Mouse (Mus musculus) midbrain, embryonic 12.5 days (tissue): Measurements from ENCODE around the gene Gpsm3. TPM values are rescaled to one million over a fixed set of nuclear protein-coding genes. Genes with fewer than 3 reads are reported as not detected.

Experiments used
- ATAC-seq: fragments of 200-750 bp; cut with Nextera tagmentation; 2 replicates; pipeline ENCODE4 v1.8.0; 2017; ENCODE audit warnings: low read depth, moderate TSS enrichment, moderate library complexity; ENCODE audit not compliant: low FRiP score
- H3K27ac ChIP-seq: fragments of 300-500 bp; sonication (generic); replicated peaks from 2 replicates; pipeline ENCODE4 v1.5.1; 2016; ENCODE audit warnings: mild to moderate bottlenecking
- H3K27me3 ChIP-seq: fragments of 300-500 bp; sonication (generic); 2 replicates; pipeline ENCODE4 v1.6.1; 2016; ENCODE audit warnings: mild to moderate bottlenecking
- H3K36me3 ChIP-seq: fragments of 300-500 bp; sonication (generic); 2 replicates; pipeline ENCODE4 v1.6.1; 2016
- H3K4me1 ChIP-seq: fragments of 300-500 bp; sonication (generic); 2 replicates; pipeline ENCODE4 v1.6.1; 2016
- H3K4me2 ChIP-seq: fragments of 300-500 bp; sonication (generic); replicated peaks from 2 replicates; pipeline ENCODE4 v1.6.1; 2016; ENCODE audit warnings: mild to moderate bottlenecking, moderate library complexity
- H3K4me3 ChIP-seq: fragments of 300-500 bp; sonication (generic); 2 replicates; pipeline ENCODE4 v1.5.1; 2016; ENCODE audit warnings: mild to moderate bottlenecking
- H3K9ac ChIP-seq: fragments of 300-500 bp; sonication (generic); replicated peaks from 2 replicates; pipeline ENCODE4 v1.6.1; 2016; ENCODE audit warnings: mild to moderate bottlenecking, moderate library complexity
- H3K9me3 ChIP-seq: fragments of 300-500 bp; sonication (generic); 2 replicates; pipeline ENCODE4 v1.6.1; 2016; ENCODE audit warnings: mild to moderate bottlenecking
- WGBS: fragments of 180-500 bp; shearing (Covaris S2); methylation state at CpG from one replicate; pipeline ENCODE4 v1.1.7; 2016; 5-methylcytosine and 5-hydroxymethylcytosine counted together
- polyA plus RNA-seq: library from polyadenylated mRNA; unstranded; fragments of >200 nt; fragmentation: Nextera tagmentation; extraction: Ambion mirVana; gene quantifications from 2 replicates; pipeline ENCODE4 v1.2.1, GENCODE M21; 2016

The Gpsm3 gene
- polyA plus RNA-seq, 1 experiment from 2014 or later = 3.3 TPM

GRCm38 (mm10) chr17:34562595-34562994, 27.0 kb upstream of the Gpsm3 start:
- H3K36me3 ChIP-seq = no peaks in the 10 kb centered on the region
- no peak overlapping the region for H3K27ac ChIP-seq
- no peak overlapping the region for H3K4me2 ChIP-seq
- peaks cover 5% of the 10 kb centered on the region; the same call in 1 of the 2 replicates for H3K4me1 ChIP-seq
- no peak for ATAC-seq
- peaks cover 9% of the 10 kb centered on the region; the same call in 1 of the 2 replicates for H3K27me3 ChIP-seq
- no peak overlapping the region for H3K4me3 ChIP-seq
- no peak overlapping the region for H3K9ac ChIP-seq
- H3K9me3 ChIP-seq = no peaks in the 10 kb centered on the region
- 65% methylated on average over 3 of the region's 3 CpGs for WGBS

- H3K4me3 ChIP-seq = no peak overlapping the region
- H3K27me3 ChIP-seq = peaks cover 9% of the 10 kb centered on the region; the same call in 1 of the 2 replicates
- H3K4me1 ChIP-seq = peaks cover 5% of the 10 kb centered on the region; the same call in 1 of the 2 replicates
- H3K9me3 ChIP-seq = no peaks in the 10 kb centered on the region
- H3K27ac ChIP-seq = no peak overlapping the region
- ATAC-seq = no peak
- WGBS = 75% methylated on average over 11 of the region's 11 CpGs
- no peaks in the 10 kb centered on the region for H3K36me3 ChIP-seq
- H3K4me2 ChIP-seq = no peak overlapping the region
- no peak overlapping the region for H3K9ac ChIP-seq
Measured at GRCm38 (mm10) chr17:34563354-34563753, 26.3 kb upstream of the Gpsm3 start.

DNA sequence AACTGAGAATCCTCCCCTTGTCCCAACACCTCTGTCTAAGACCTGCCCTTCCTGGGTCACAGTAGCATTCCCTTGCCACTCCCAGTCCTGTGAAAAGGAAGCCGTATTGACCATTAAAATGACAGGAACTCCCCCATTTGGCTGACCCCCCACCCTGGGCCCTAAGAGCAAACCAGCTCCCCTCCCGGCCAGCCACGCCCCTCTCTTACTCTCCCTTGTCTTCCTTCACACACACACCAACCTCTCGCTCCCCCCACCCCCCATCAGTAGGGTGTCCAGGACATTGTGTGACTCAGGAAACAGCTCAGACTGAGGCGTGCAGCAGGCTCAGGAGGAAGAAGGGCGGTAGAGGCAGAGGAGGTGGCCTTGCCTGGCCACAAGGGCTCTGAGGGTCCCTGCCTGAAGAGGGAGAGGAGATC, 25.6 kb upstream of the Gpsm3 start, which contains the start of gene Notch4:
Gene Notch4 (plus strand): TSS at position 266 of the 419 bp plus-strand sequence.
- Histone ChIP-seq H3K27me3 (peaks cover 9% of the 10 kb centered on the region; the same call in 1 of the 2 replicates), H3K9me3 (no peaks in the 10 kb centered on the region), H3K4me1 (peaks cover 5% of the 10 kb centered on the region; the same call in 1 of the 2 replicates), H3K9ac (no peak within 1 kb of the TSS), H3K4me2 (no peak within 1 kb of the TSS), H3K27ac (no peak within 1 kb of the TSS), H3K4me3 (no peak within 1 kb of the TSS), H3K36me3 (no peaks in the 10 kb centered on the region)
- ATAC-seq = no peak
- 12% methylated on average over 6 of the region's 6 CpGs for WGBS

DNA sequence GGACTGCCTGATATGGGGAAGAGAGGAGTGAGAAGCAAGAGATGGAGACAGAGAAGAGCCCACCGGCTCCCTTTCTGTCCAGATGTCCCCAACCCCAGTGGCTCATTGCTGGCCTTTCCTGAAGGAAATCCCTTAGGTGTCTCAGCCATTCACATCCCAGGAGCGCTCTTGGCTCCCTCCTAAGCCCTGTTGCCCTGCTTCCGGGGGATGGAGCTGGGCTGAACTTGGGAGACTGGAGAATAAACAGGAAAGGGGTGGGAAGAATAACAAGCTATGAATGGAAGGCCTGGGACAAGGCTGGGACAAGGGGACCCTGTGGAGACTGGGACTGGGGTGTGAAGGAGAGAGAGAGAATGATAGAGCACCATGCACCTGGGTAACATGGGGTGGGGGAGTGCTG, 24.8 kb upstream of the Gpsm3 start:
- 55% methylated on average over 3 of the region's 3 CpGs for WGBS
- ATAC-seq = no peak
- Histone ChIP-seq H3K4me2 (no peak overlapping the region), H3K36me3 (no peaks in the 10 kb centered on the region), H3K4me3 (no peak overlapping the region), H3K27me3 (peaks cover 9% of the 10 kb centered on the region; the same call in 1 of the 2 replicates), H3K9me3 (no peaks in the 10 kb centered on the region), H3K9ac (no peak overlapping the region), H3K27ac (no peak overlapping the region), H3K4me1 (peaks cover 5% of the 10 kb centered on the region; the same call in 1 of the 2 replicates)

DNA sequence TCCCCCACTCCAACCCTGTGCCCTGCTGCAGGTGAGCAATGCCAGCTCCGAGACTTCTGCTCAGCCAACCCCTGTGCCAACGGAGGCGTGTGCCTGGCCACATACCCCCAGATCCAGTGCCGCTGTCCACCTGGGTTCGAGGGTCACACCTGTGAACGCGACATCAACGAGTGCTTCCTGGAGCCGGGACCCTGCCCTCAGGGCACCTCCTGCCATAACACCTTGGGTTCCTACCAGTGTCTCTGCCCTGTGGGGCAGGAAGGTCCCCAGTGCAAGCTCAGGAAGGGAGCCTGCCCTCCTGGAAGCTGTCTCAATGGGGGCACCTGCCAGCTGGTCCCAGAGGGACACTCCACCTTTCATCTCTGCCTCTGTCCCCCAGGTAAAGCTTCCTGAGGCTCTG, 22.3 kb upstream of the Gpsm3 start:
- H3K27ac ChIP-seq = no peak overlapping the region
- H3K27me3 ChIP-seq = peaks cover 9% of the 10 kb centered on the region; the same call in 1 of the 2 replicates
- H3K4me1 ChIP-seq = peaks cover 5% of the 10 kb centered on the region; the same call in 1 of the 2 replicates
- no peak for ATAC-seq
- no peak overlapping the region; the same call in 1 of the 2 replicates for H3K9ac ChIP-seq
- no peaks in the 10 kb centered on the region for H3K9me3 ChIP-seq
- H3K4me2 ChIP-seq = no peak overlapping the region
- 75% methylated on average over 9 of the region's 9 CpGs for WGBS
- no peaks in the 10 kb centered on the region for H3K36me3 ChIP-seq
- no peak overlapping the region for H3K4me3 ChIP-seq

DNA sequence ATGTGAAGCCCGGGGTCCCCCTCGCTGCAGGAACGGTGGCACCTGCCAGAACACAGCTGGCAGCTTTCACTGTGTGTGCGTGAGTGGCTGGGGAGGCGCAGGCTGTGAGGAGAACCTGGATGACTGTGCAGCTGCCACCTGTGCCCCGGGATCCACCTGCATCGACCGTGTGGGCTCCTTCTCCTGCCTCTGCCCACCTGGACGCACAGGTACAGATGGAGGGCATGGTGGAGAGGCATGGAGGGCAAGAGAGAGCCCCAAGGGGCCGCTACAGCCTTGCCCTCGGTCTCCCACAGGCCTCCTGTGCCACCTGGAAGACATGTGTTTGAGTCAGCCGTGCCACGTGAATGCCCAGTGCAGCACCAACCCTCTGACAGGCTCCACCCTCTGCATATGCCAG, 21.2 kb upstream of the Gpsm3 start:
- no peaks in the 10 kb centered on the region for H3K9me3 ChIP-seq
- H3K36me3 ChIP-seq = no peaks in the 10 kb centered on the region
- no peak overlapping the region for H3K4me3 ChIP-seq
- no peak overlapping the region for H3K9ac ChIP-seq
- H3K4me1 ChIP-seq = peaks cover 5% of the 10 kb centered on the region; the same call in 1 of the 2 replicates
- WGBS = 81% methylated on average over 13 of the region's 13 CpGs
- no peak overlapping the region for H3K27ac ChIP-seq
- peaks cover 9% of the 10 kb centered on the region; the same call in 1 of the 2 replicates for H3K27me3 ChIP-seq
- H3K4me2 ChIP-seq = no peak overlapping the region
- no peak for ATAC-seq

GRCm38 (mm10) chr17:34569919-34570318, 19.7 kb upstream of the Gpsm3 start:
- no peak overlapping the region for H3K27ac ChIP-seq
- 77% methylated on average over 4 of the region's 4 CpGs for WGBS
- H3K4me1 ChIP-seq = no peaks in the 10 kb centered on the region
- no peaks in the 10 kb centered on the region for H3K36me3 ChIP-seq
- no peak overlapping the region for H3K4me2 ChIP-seq
- no peak for ATAC-seq
- no peaks in the 10 kb centered on the region for H3K9me3 ChIP-seq
- H3K27me3 ChIP-seq = peaks cover 9% of the 10 kb centered on the region; the same call in 1 of the 2 replicates
- H3K4me3 ChIP-seq = no peak overlapping the region
- H3K9ac ChIP-seq = no peak overlapping the region

- H3K4me1 ChIP-seq = no peaks in the 10 kb centered on the region
- H3K9me3 ChIP-seq = no peaks in the 10 kb centered on the region
- H3K36me3 ChIP-seq = no peaks in the 10 kb centered on the region
- H3K9ac ChIP-seq = no peak overlapping the region
- no peak for ATAC-seq
- WGBS = 12% methylated on average over 5 of the region's 5 CpGs
- peaks cover 3% of the 10 kb centered on the region; the same call in 1 of the 2 replicates for H3K27me3 ChIP-seq
- no peak overlapping the region for H3K27ac ChIP-seq
- no peak overlapping the region for H3K4me2 ChIP-seq
- H3K4me3 ChIP-seq = no peak overlapping the region
Measured at GRCm38 (mm10) chr17:34571875-34572274, 17.7 kb upstream of the Gpsm3 start.

DNA sequence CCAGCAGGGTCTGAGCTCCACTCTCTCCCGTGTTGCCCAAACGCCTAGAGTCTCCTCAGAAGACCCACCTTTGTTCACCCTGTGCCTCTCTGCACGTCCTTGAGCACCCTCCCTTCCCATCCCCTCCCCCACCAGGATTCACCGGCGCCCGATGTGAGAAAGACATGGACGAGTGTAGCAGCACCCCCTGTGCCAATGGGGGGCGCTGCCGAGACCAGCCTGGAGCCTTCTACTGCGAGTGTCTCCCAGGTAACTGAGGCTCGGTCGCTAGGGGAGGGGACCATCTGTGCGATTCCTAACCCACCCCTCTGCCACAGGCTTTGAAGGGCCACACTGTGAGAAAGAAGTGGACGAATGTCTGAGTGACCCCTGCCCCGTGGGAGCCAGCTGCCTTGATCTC, 17.2 kb upstream of the Gpsm3 start:
- H3K27ac ChIP-seq = no peak overlapping the region
- no peak overlapping the region for H3K4me2 ChIP-seq
- H3K36me3 ChIP-seq = no peaks in the 10 kb centered on the region
- no peak for ATAC-seq
- H3K4me3 ChIP-seq = no peak overlapping the region
- H3K4me1 ChIP-seq = no peaks in the 10 kb centered on the region
- H3K9me3 ChIP-seq = no peaks in the 10 kb centered on the region
- 11% methylated on average over 15 of the region's 15 CpGs for WGBS
- no peak overlapping the region for H3K9ac ChIP-seq
- no peaks in the 10 kb centered on the region; the same call in 1 of the 2 replicates for H3K27me3 ChIP-seq

DNA sequence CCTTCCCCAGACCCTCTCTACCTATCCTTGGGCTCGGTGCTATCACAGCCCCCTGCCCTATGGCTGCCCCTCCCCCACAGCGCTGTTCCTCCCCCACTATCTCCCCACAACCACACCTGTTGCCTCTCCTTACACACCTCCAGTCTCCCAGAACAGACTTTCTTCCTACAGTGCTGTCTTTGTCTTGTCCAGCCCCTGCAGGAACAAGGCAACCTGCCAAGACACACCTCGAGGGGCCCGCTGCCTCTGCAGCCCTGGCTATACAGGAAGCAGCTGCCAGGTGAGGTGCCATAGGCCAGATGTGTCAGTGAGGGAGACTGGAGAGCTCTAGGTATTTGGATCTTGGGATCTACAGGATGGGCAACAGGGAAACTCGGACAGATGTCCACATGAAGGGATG, 13.0 kb upstream of the Gpsm3 start:
- 80% methylated on average over 5 of the region's 5 CpGs for WGBS
- no peak overlapping the region for H3K9ac ChIP-seq
- H3K9me3 ChIP-seq = no peaks in the 10 kb centered on the region
- no peak for ATAC-seq
- no peaks in the 10 kb centered on the region for H3K4me1 ChIP-seq
- no peaks in the 10 kb centered on the region for H3K36me3 ChIP-seq
- no peak overlapping the region for H3K4me2 ChIP-seq
- no peak overlapping the region for H3K27ac ChIP-seq
- H3K27me3 ChIP-seq = no peaks in the 10 kb centered on the region
- H3K4me3 ChIP-seq = no peak overlapping the region

DNA sequence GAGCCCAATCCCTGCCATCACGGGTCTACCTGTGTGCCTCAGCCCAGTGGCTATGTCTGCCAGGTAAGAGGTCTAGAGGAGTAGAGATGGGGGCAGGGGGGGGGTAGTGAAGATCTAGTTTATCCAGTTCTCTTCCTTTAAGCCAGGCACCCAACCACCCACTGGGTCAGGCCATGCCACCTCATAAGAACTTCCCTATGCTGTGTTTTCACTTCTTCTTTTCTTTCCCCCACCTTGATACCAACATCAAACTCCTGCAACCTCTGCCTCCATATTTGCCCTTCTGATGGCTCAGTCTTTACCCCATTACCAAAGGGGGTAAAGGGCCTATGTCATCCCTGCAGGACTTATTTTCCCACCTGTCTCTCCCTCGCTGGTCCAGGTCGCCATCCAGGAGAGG, 11.5 kb upstream of the Gpsm3 start:
- Histone ChIP-seq H3K27me3 (no peaks in the 10 kb centered on the region), H3K9me3 (no peaks in the 10 kb centered on the region), H3K4me3 (no peak overlapping the region), H3K9ac (no peak overlapping the region), H3K36me3 (no peaks in the 10 kb centered on the region), H3K4me2 (no peak overlapping the region), H3K4me1 (no peaks in the 10 kb centered on the region), H3K27ac (no peak overlapping the region)
- WGBS = 83% methylated on average over 3 of the region's 3 CpGs
- ATAC-seq = no peak

DNA sequence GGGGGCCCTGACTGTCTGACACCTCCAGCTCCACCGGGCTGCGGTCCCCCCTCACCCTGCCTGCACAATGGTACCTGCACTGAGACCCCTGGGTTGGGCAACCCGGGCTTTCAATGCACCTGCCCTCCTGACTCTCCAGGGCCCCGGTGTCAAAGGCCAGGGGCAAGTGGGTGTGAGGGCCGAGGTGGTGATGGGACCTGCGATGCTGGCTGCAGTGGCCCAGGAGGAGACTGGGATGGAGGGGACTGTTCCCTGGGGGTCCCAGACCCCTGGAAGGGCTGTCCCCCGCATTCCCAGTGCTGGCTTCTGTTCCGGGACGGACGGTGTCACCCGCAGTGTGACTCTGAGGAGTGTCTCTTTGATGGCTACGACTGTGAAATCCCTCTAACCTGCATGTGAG, 7.1 kb upstream of the Gpsm3 start:
- WGBS = 82% methylated on average over 12 of the region's 12 CpGs
- Histone ChIP-seq H3K36me3 (no peaks in the 10 kb centered on the region), H3K9me3 (no peaks in the 10 kb centered on the region), H3K27ac (no peak overlapping the region), H3K4me1 (peaks cover 12% of the 10 kb centered on the region), H3K4me3 (no peak overlapping the region), H3K9ac (no peak overlapping the region), H3K4me2 (no peak overlapping the region), H3K27me3 (no peaks in the 10 kb centered on the region)
- no peak for ATAC-seq

- H3K4me1 ChIP-seq = peaks cover 17% of the 10 kb centered on the region
- no peak overlapping the region for H3K4me3 ChIP-seq
Measured at GRCm38 (mm10) chr17:34583397-34583796, 6.2 kb upstream of the Gpsm3 start.

More at GRCm38 (mm10) chr17:34583397-34583796, 6.2 kb upstream of the Gpsm3 start:
- Histone ChIP-seq H3K27me3 (no peaks in the 10 kb centered on the region), H3K4me2 (no peak overlapping the region), H3K36me3 (no peaks in the 10 kb centered on the region), H3K9me3 (no peaks in the 10 kb centered on the region), H3K27ac (0 out of 2 replicates have a peak overlapping the region, but pooled peaks have one; percentile 6), H3K9ac (no peak overlapping the region)
- ATAC-seq = no peak
- 64% methylated on average over 7 of the region's 7 CpGs for WGBS
